Mouse (Mus musculus): ENCODE measurements around the gene Gm49394. TPM values are rescaled to one million over a fixed set of nuclear protein-coding genes. Genes with fewer than 3 reads are reported as not detected.
A peak's percentile ranks its signal among the peaks of the same experiment; 100 is the strongest.

Gm49394 gene
- polyA plus RNA-seq, 1 experiment from 2014 or later, result not detected

GRCm38 (mm10) chr7:142656055-142656454 is 13.7 kb downstream of the Gm49394 start:
- Histone ChIP-seq H3K9ac (ENCODE audit: low read depth, low read length) (no peak overlapping the region), H3K9me3 (ENCODE audit: control insufficient read depth, low read length) (no peaks in the 10 kb centered on the region), H3K27me3 (replicated peaks; ENCODE audit: control insufficient read depth, insufficient read depth, low read length) (peaks cover 75% of the 10 kb centered on the region), H3K4me3 (ENCODE audit: low read length) (peak overlapping the region; percentile 2; the same call in 1 of the 2 replicates), H3K4me1 (ENCODE audit: control insufficient read depth, insufficient read depth, low read depth, low read length) (peaks cover 19% of the 10 kb centered on the region), H3K36me3 (ENCODE audit: control insufficient read depth, insufficient read depth, low read length) (no peaks in the 10 kb centered on the region), H3K4me2 (ENCODE audit: low read length) (no peak overlapping the region; the same call in 1 of the 2 replicates), H3K27ac (ENCODE audit: low read depth, low read length) (no peak overlapping the region)
- ATAC-seq, result no peak
- 18% methylated on average over 4 of the region's 4 CpGs for WGBS

GRCm38 (mm10) chr7:142655633-142656032 is 14.1 kb downstream of the Gm49394 start:
- Histone ChIP-seq H3K4me3 (ENCODE audit: low read length) (peak overlapping the region; percentile 2), H3K27ac (ENCODE audit: low read depth, low read length) (no peak overlapping the region), H3K4me1 (ENCODE audit: control insufficient read depth, insufficient read depth, low read depth, low read length) (peaks cover 17% of the 10 kb centered on the region), H3K9me3 (ENCODE audit: control insufficient read depth, low read length) (no peaks in the 10 kb centered on the region), H3K36me3 (ENCODE audit: control insufficient read depth, insufficient read depth, low read length) (no peaks in the 10 kb centered on the region), H3K27me3 (replicated peaks; ENCODE audit: control insufficient read depth, insufficient read depth, low read length) (peaks cover 72% of the 10 kb centered on the region), H3K9ac (ENCODE audit: low read depth, low read length) (no peak overlapping the region), H3K4me2 (ENCODE audit: low read length) (no peak overlapping the region)
- 6% methylated on average over 11 of the region's 11 CpGs for WGBS
- no peak for ATAC-seq

GRCm38 (mm10) chr7:142653726-142654125 is 16.0 kb downstream of the Gm49394 start:
- H3K27ac ChIP-seq (ENCODE audit: low read depth, low read length), result no peak overlapping the region
- H3K4me1 ChIP-seq (ENCODE audit: control insufficient read depth, insufficient read depth, low read depth, low read length), result peaks cover 8% of the 10 kb centered on the region; the same call in 1 of the 2 replicates
- WGBS, result 5% methylated on average over 18 of the region's 18 CpGs
- no peak for ATAC-seq
- peaks cover 57% of the 10 kb centered on the region for H3K27me3 ChIP-seq (replicated peaks; ENCODE audit: control insufficient read depth, insufficient read depth, low read length)
- no peak overlapping the region for H3K9ac ChIP-seq (ENCODE audit: low read depth, low read length)
- no peak overlapping the region for H3K4me2 ChIP-seq (ENCODE audit: low read length)
- H3K4me3 ChIP-seq (ENCODE audit: low read length), result no peak overlapping the region
- H3K36me3 ChIP-seq (ENCODE audit: control insufficient read depth, insufficient read depth, low read length), result no peaks in the 10 kb centered on the region
- H3K9me3 ChIP-seq (ENCODE audit: control insufficient read depth, low read length), result no peaks in the 10 kb centered on the region

GRCm38 (mm10) chr7:142646676-142647075 is 23.1 kb downstream of the Gm49394 start:
- Histone ChIP-seq H3K9me3 (ENCODE audit: control insufficient read depth, low read length) (no peaks in the 10 kb centered on the region), H3K4me2 (ENCODE audit: low read length) (no peak overlapping the region), H3K4me3 (ENCODE audit: low read length) (no peak overlapping the region), H3K9ac (ENCODE audit: low read depth, low read length) (no peak overlapping the region), H3K36me3 (ENCODE audit: control insufficient read depth, insufficient read depth, low read length) (no peaks in the 10 kb centered on the region), H3K27ac (ENCODE audit: low read depth, low read length) (no peak overlapping the region), H3K4me1 (ENCODE audit: control insufficient read depth, insufficient read depth, low read depth, low read length) (no peaks in the 10 kb centered on the region), H3K27me3 (replicated peaks; ENCODE audit: control insufficient read depth, insufficient read depth, low read length) (no peaks in the 10 kb centered on the region)
- ATAC-seq, result no peak
- WGBS, result 35% methylated on average over 6 of the region's 6 CpGs

- H3K27ac ChIP-seq (ENCODE audit: low read depth, low read length), result no peak overlapping the region
Observed at GRCm38 (mm10) chr7:142645045-142645444, 24.7 kb downstream of the Gm49394 start.

GRCm38 (mm10) chr7:142636178-142636577 is 33.6 kb downstream of the Gm49394 start:
- no peak for ATAC-seq
- H3K36me3 ChIP-seq (ENCODE audit: control insufficient read depth, insufficient read depth, low read length), result no peaks in the 10 kb centered on the region
- no peaks in the 10 kb centered on the region for H3K9me3 ChIP-seq (ENCODE audit: control insufficient read depth, low read length)
- H3K4me2 ChIP-seq (ENCODE audit: low read length), result no peak overlapping the region
- no peaks in the 10 kb centered on the region for H3K4me1 ChIP-seq (ENCODE audit: control insufficient read depth, insufficient read depth, low read depth, low read length)
- no peak overlapping the region for H3K9ac ChIP-seq (ENCODE audit: low read depth, low read length)
- H3K27ac ChIP-seq (ENCODE audit: low read depth, low read length), result no peak overlapping the region
- no peak overlapping the region for H3K4me3 ChIP-seq (ENCODE audit: low read length)
- H3K27me3 ChIP-seq (replicated peaks; ENCODE audit: control insufficient read depth, insufficient read depth, low read length), result no peaks in the 10 kb centered on the region

More at GRCm38 (mm10) chr7:142645045-142645444, 24.7 kb downstream of the Gm49394 start:
- no peaks in the 10 kb centered on the region for H3K4me1 ChIP-seq (ENCODE audit: control insufficient read depth, insufficient read depth, low read depth, low read length)
- no peak overlapping the region for H3K4me3 ChIP-seq (ENCODE audit: low read length)
- ATAC-seq, result no peak
- H3K9me3 ChIP-seq (ENCODE audit: control insufficient read depth, low read length), result no peaks in the 10 kb centered on the region
- H3K4me2 ChIP-seq (ENCODE audit: low read length), result no peak overlapping the region
- no peak overlapping the region for H3K9ac ChIP-seq (ENCODE audit: low read depth, low read length)
- WGBS, result 52% methylated on average over 5 of the region's 5 CpGs
- H3K36me3 ChIP-seq (ENCODE audit: control insufficient read depth, insufficient read depth, low read length), result no peaks in the 10 kb centered on the region
- H3K27me3 ChIP-seq (replicated peaks; ENCODE audit: control insufficient read depth, insufficient read depth, low read length), result no peaks in the 10 kb centered on the region

- no peak overlapping the region for H3K4me2 ChIP-seq (ENCODE audit: low read length)
- no peaks in the 10 kb centered on the region for H3K9me3 ChIP-seq (ENCODE audit: control insufficient read depth, low read length)
- H3K36me3 ChIP-seq (ENCODE audit: control insufficient read depth, insufficient read depth, low read length), result no peaks in the 10 kb centered on the region
- H3K27ac ChIP-seq (ENCODE audit: low read depth, low read length), result no peak overlapping the region
- no peak overlapping the region for H3K9ac ChIP-seq (ENCODE audit: low read depth, low read length)
- WGBS, result 83% methylated on average over 10 of the region's 10 CpGs
- no peaks in the 10 kb centered on the region for H3K4me1 ChIP-seq (ENCODE audit: control insufficient read depth, insufficient read depth, low read depth, low read length)
- no peaks in the 10 kb centered on the region for H3K27me3 ChIP-seq (replicated peaks; ENCODE audit: control insufficient read depth, insufficient read depth, low read length)
- ATAC-seq, result no peak
- H3K4me3 ChIP-seq (ENCODE audit: low read length), result no peak overlapping the region
Observed at GRCm38 (mm10) chr7:142630691-142631090, 39.1 kb downstream of the Gm49394 start.

GRCm38 (mm10) chr7:142629806-142630205 is 39.9 kb downstream of the Gm49394 start:
- Histone ChIP-seq H3K27ac (ENCODE audit: low read depth, low read length) (no peak overlapping the region), H3K4me3 (ENCODE audit: low read length) (no peak overlapping the region), H3K9me3 (ENCODE audit: control insufficient read depth, low read length) (no peaks in the 10 kb centered on the region), H3K4me2 (ENCODE audit: low read length) (no peak overlapping the region), H3K9ac (ENCODE audit: low read depth, low read length) (no peak overlapping the region), H3K27me3 (replicated peaks; ENCODE audit: control insufficient read depth, insufficient read depth, low read length) (no peaks in the 10 kb centered on the region), H3K36me3 (ENCODE audit: control insufficient read depth, insufficient read depth, low read length) (no peaks in the 10 kb centered on the region), H3K4me1 (ENCODE audit: control insufficient read depth, insufficient read depth, low read depth, low read length) (no peaks in the 10 kb centered on the region)
- no peak for ATAC-seq
- 74% methylated on average over 6 of the region's 6 CpGs for WGBS

GRCm38 (mm10) chr7:142622180-142622579 is 47.6 kb downstream of the Gm49394 start:
- Histone ChIP-seq H3K36me3 (ENCODE audit: control insufficient read depth, insufficient read depth, low read length) (no peaks in the 10 kb centered on the region), H3K27ac (ENCODE audit: low read depth, low read length) (no peak overlapping the region), H3K4me2 (ENCODE audit: low read length) (no peak overlapping the region), H3K9ac (ENCODE audit: low read depth, low read length) (no peak overlapping the region), H3K27me3 (replicated peaks; ENCODE audit: control insufficient read depth, insufficient read depth, low read length) (no peaks in the 10 kb centered on the region), H3K4me1 (ENCODE audit: control insufficient read depth, insufficient read depth, low read depth, low read length) (no peaks in the 10 kb centered on the region), H3K4me3 (ENCODE audit: low read length) (no peak overlapping the region), H3K9me3 (ENCODE audit: control insufficient read depth, low read length) (no peaks in the 10 kb centered on the region)
- WGBS, result 71% methylated on average over 4 of the region's 4 CpGs
- ATAC-seq, result no peak

GRCm38 (mm10) chr7:142613077-142613476 is 56.7 kb downstream of the Gm49394 start:
- H3K4me1 ChIP-seq (ENCODE audit: control insufficient read depth, insufficient read depth, low read depth, low read length), result peaks cover 10% of the 10 kb centered on the region
- no peaks in the 10 kb centered on the region for H3K9me3 ChIP-seq (ENCODE audit: control insufficient read depth, low read length)
- H3K27ac ChIP-seq (ENCODE audit: low read depth, low read length), result no peak overlapping the region
- no peak for ATAC-seq
- 58% methylated on average over 2 of the region's 2 CpGs for WGBS
- H3K9ac ChIP-seq (ENCODE audit: low read depth, low read length), result no peak overlapping the region
- no peak overlapping the region for H3K4me2 ChIP-seq (ENCODE audit: low read length)
- no peaks in the 10 kb centered on the region for H3K36me3 ChIP-seq (ENCODE audit: control insufficient read depth, insufficient read depth, low read length)
- no peaks in the 10 kb centered on the region for H3K27me3 ChIP-seq (replicated peaks; ENCODE audit: control insufficient read depth, insufficient read depth, low read length)
- H3K4me3 ChIP-seq (ENCODE audit: low read length), result no peak overlapping the region
